Mouse (Mus musculus) neutrophil, adult 83 days (primary cell): ENCODE data around the gene Apbb2. TPM values are rescaled to one million over a fixed set of nuclear protein-coding genes. Genes with fewer than 3 reads are reported as not detected.

Source experiments
- total RNA-seq, 2 experiments: library from RNA; stranded (reverse); gene quantifications; one replicate each; pipeline ENCODE4 v1.2.4; 2023

Gene Apbb2
- under 1 TPM; 0.20 to 0.39 TPM for total RNA-seq

GRCm38 (mm10) chr5:66618597-66618996 lies at the start of gene Apbb2:
Apbb2 (minus strand) TSS chr5:66618784.

GRCm38 (mm10) chr5:66259756-66260448 lies 358.7 kb downstream of the Apbb2 start, which contains the start of gene Nsun7:
Nsun7 (plus strand) TSS chr5:66259897.

Other genes with a start within 250 kb of the Apbb2 start
- not detected for gene Uchl1, start 57.3 kb upstream of the Apbb2 start, total RNA-seq
- under 1 TPM; 0.24 to 0.79 TPM for gene Limch1, start 127.0 kb upstream of the Apbb2 start, total RNA-seq